Mouse (Mus musculus): Measurements from ENCODE around the gene Slc38a6. TPM values are rescaled to one million over a fixed set of nuclear protein-coding genes. Genes with fewer than 3 reads are reported as not detected.
A peak's percentile ranks its signal among the peaks of the same experiment; 100 is the strongest.

The Slc38a6 gene
- polyA plus RNA-seq, 1 experiment from 2014 or later, result 4.8 TPM

GRCm38 (mm10) chr12:73328448-73329167 lies 42.0 kb downstream of the Slc38a6 start:
- Histone ChIP-seq H3K4me2 (ENCODE audit: low read depth, low read length) (no peak overlapping the region), H3K9me3 (replicated peaks; ENCODE audit: control insufficient read depth, low read length) (no peaks in the 10 kb centered on the region), H3K27ac (ENCODE audit: low read length) (no peak overlapping the region), H3K4me3 (ENCODE audit: low read length) (no peak overlapping the region), H3K36me3 (ENCODE audit: control insufficient read depth, insufficient read depth) (no peaks in the 10 kb centered on the region), H3K27me3 (ENCODE audit: control insufficient read depth, insufficient read depth, low read length) (no peaks in the 10 kb centered on the region), H3K9ac (ENCODE audit: low read length) (no peak overlapping the region), H3K4me1 (ENCODE audit: control insufficient read depth, insufficient read depth, low read length) (peaks cover 15% of the 10 kb centered on the region)
- WGBS, result 73% methylated on average over 4 of the region's 4 CpGs
- ATAC-seq (replicated peaks; ENCODE audit: extremely low read depth, insufficient read depth, low FRiP score), result no peak

GRCm38 (mm10) chr12:73330236-73330635 lies 43.7 kb downstream of the Slc38a6 start:
- Histone ChIP-seq H3K4me3 (ENCODE audit: low read length) (no peak overlapping the region), H3K4me2 (ENCODE audit: low read depth, low read length) (no peak overlapping the region), H3K27ac (ENCODE audit: low read length) (no peak overlapping the region), H3K4me1 (ENCODE audit: control insufficient read depth, insufficient read depth, low read length) (peaks cover 12% of the 10 kb centered on the region), H3K27me3 (ENCODE audit: control insufficient read depth, insufficient read depth, low read length) (no peaks in the 10 kb centered on the region), H3K36me3 (ENCODE audit: control insufficient read depth, insufficient read depth) (no peaks in the 10 kb centered on the region), H3K9me3 (replicated peaks; ENCODE audit: control insufficient read depth, low read length) (no peaks in the 10 kb centered on the region), H3K9ac (ENCODE audit: low read length) (no peak overlapping the region)
- ATAC-seq (replicated peaks; ENCODE audit: extremely low read depth, insufficient read depth, low FRiP score), result no peak
- WGBS, result 68% methylated on average over 7 of the region's 7 CpGs

GRCm38 (mm10) chr12:73332701-73333100 lies 46.1 kb downstream of the Slc38a6 start:
- H3K36me3 ChIP-seq (ENCODE audit: control insufficient read depth, insufficient read depth), result no peaks in the 10 kb centered on the region
- no peaks in the 10 kb centered on the region for H3K27me3 ChIP-seq (ENCODE audit: control insufficient read depth, insufficient read depth, low read length)
- ATAC-seq (replicated peaks; ENCODE audit: extremely low read depth, insufficient read depth, low FRiP score), result no peak
- 85% methylated on average over 4 of the region's 4 CpGs for WGBS
- H3K27ac ChIP-seq (ENCODE audit: low read length), result no peak overlapping the region
- peaks cover 5% of the 10 kb centered on the region for H3K4me1 ChIP-seq (ENCODE audit: control insufficient read depth, insufficient read depth, low read length)
- no peak overlapping the region for H3K9ac ChIP-seq (ENCODE audit: low read length)
- H3K4me2 ChIP-seq (ENCODE audit: low read depth, low read length), result no peak overlapping the region
- H3K4me3 ChIP-seq (ENCODE audit: low read length), result no peak overlapping the region
- H3K9me3 ChIP-seq (replicated peaks; ENCODE audit: control insufficient read depth, low read length), result no peaks in the 10 kb centered on the region

- no peak overlapping the region for H3K4me2 ChIP-seq (ENCODE audit: low read depth, low read length)
- H3K9ac ChIP-seq (ENCODE audit: low read length), result no peak overlapping the region
- H3K27me3 ChIP-seq (ENCODE audit: control insufficient read depth, insufficient read depth, low read length), result no peaks in the 10 kb centered on the region
- peak overlapping the region; percentile 51 for H3K27ac ChIP-seq (ENCODE audit: low read length)
- ATAC-seq (replicated peaks; ENCODE audit: extremely low read depth, insufficient read depth, low FRiP score), result 0 out of 2 replicates have a peak, but pooled peaks have one; percentile 52
- H3K36me3 ChIP-seq (ENCODE audit: control insufficient read depth, insufficient read depth), result no peaks in the 10 kb centered on the region
- no peak overlapping the region for H3K4me3 ChIP-seq (ENCODE audit: low read length)
- H3K4me1 ChIP-seq (ENCODE audit: control insufficient read depth, insufficient read depth, low read length), result peaks cover 5% of the 10 kb centered on the region
- 50% methylated on average over 8 of the region's 8 CpGs for WGBS
- H3K9me3 ChIP-seq (replicated peaks; ENCODE audit: control insufficient read depth, low read length), result no peaks in the 10 kb centered on the region
Measured at GRCm38 (mm10) chr12:73334051-73334551, 47.5 kb downstream of the Slc38a6 start.

- no peaks in the 10 kb centered on the region for H3K9me3 ChIP-seq (replicated peaks; ENCODE audit: control insufficient read depth, low read length)
- H3K36me3 ChIP-seq (ENCODE audit: control insufficient read depth, insufficient read depth), result no peaks in the 10 kb centered on the region
- H3K9ac ChIP-seq (ENCODE audit: low read length), result no peak overlapping the region
- H3K27ac ChIP-seq (ENCODE audit: low read length), result no peak overlapping the region
- ATAC-seq (replicated peaks; ENCODE audit: extremely low read depth, insufficient read depth, low FRiP score), result no peak
- no peaks in the 10 kb centered on the region for H3K27me3 ChIP-seq (ENCODE audit: control insufficient read depth, insufficient read depth, low read length)
- WGBS, result 77% methylated on average over 7 of the region's 7 CpGs
- no peak overlapping the region for H3K4me2 ChIP-seq (ENCODE audit: low read depth, low read length)
- no peak overlapping the region for H3K4me3 ChIP-seq (ENCODE audit: low read length)
- peaks cover 5% of the 10 kb centered on the region for H3K4me1 ChIP-seq (ENCODE audit: control insufficient read depth, insufficient read depth, low read length)
Measured at GRCm38 (mm10) chr12:73337127-73337526, 50.5 kb downstream of the Slc38a6 start.

- no peak for ATAC-seq (replicated peaks; ENCODE audit: extremely low read depth, insufficient read depth, low FRiP score)
- no peaks in the 10 kb centered on the region for H3K36me3 ChIP-seq (ENCODE audit: control insufficient read depth, insufficient read depth)
- H3K27me3 ChIP-seq (ENCODE audit: control insufficient read depth, insufficient read depth, low read length), result no peaks in the 10 kb centered on the region
- H3K27ac ChIP-seq (ENCODE audit: low read length), result no peak overlapping the region
- H3K9ac ChIP-seq (ENCODE audit: low read length), result no peak overlapping the region
- WGBS, result 54% methylated on average over 8 of the region's 8 CpGs
- no peaks in the 10 kb centered on the region for H3K9me3 ChIP-seq (replicated peaks; ENCODE audit: control insufficient read depth, low read length)
- no peak overlapping the region for H3K4me2 ChIP-seq (ENCODE audit: low read depth, low read length)
- no peak overlapping the region for H3K4me3 ChIP-seq (ENCODE audit: low read length)
- no peaks in the 10 kb centered on the region for H3K4me1 ChIP-seq (ENCODE audit: control insufficient read depth, insufficient read depth, low read length)
Measured at GRCm38 (mm10) chr12:73340642-73341293, 54.2 kb downstream of the Slc38a6 start.

- no peaks in the 10 kb centered on the region for H3K36me3 ChIP-seq (ENCODE audit: control insufficient read depth, insufficient read depth)
- peak; percentile 65 for ATAC-seq (replicated peaks; ENCODE audit: extremely low read depth, insufficient read depth, low FRiP score)
- H3K9ac ChIP-seq (ENCODE audit: low read length), result no peak overlapping the region
- no peak overlapping the region for H3K4me3 ChIP-seq (ENCODE audit: low read length)
- 55% methylated on average over 14 of the region's 14 CpGs for WGBS
- H3K27ac ChIP-seq (ENCODE audit: low read length), result peak overlapping the region; percentile 84
- H3K4me1 ChIP-seq (ENCODE audit: control insufficient read depth, insufficient read depth, low read length), result no peaks in the 10 kb centered on the region
- H3K27me3 ChIP-seq (ENCODE audit: control insufficient read depth, insufficient read depth, low read length), result no peaks in the 10 kb centered on the region
- peak overlapping the region; percentile 29 for H3K4me2 ChIP-seq (ENCODE audit: low read depth, low read length)
- H3K9me3 ChIP-seq (replicated peaks; ENCODE audit: control insufficient read depth, low read length), result no peaks in the 10 kb centered on the region
Measured at GRCm38 (mm10) chr12:73341703-73342663, 55.4 kb downstream of the Slc38a6 start.

GRCm38 (mm10) chr12:73344300-73344699 lies 57.7 kb downstream of the Slc38a6 start:
- H3K27me3 ChIP-seq (ENCODE audit: control insufficient read depth, insufficient read depth, low read length), result no peaks in the 10 kb centered on the region
- H3K4me2 ChIP-seq (ENCODE audit: low read depth, low read length), result no peak overlapping the region
- no peak overlapping the region for H3K9ac ChIP-seq (ENCODE audit: low read length)
- ATAC-seq (replicated peaks; ENCODE audit: extremely low read depth, insufficient read depth, low FRiP score), result no peak
- H3K4me1 ChIP-seq (ENCODE audit: control insufficient read depth, insufficient read depth, low read length), result no peaks in the 10 kb centered on the region
- H3K36me3 ChIP-seq (ENCODE audit: control insufficient read depth, insufficient read depth), result no peaks in the 10 kb centered on the region
- no peaks in the 10 kb centered on the region for H3K9me3 ChIP-seq (replicated peaks; ENCODE audit: control insufficient read depth, low read length)
- no peak overlapping the region for H3K4me3 ChIP-seq (ENCODE audit: low read length)
- H3K27ac ChIP-seq (ENCODE audit: low read length), result no peak overlapping the region
- WGBS, result 83% methylated on average over 4 of the region's 4 CpGs

Measured in heart, embryonic 16.5 days (tissue).